Mouse (Mus musculus) midbrain, embryonic 12.5 days (tissue): ENCODE measurements at regions not wholly inside any gene's neighbourhood (a gene's known extent, or its start where the extent isn't known, plus 50 kb on each side); places are given as distances from the start of the nearest gene placed in this dataset.
"Not testable (repeated sequence)": the region's sequence is repeated elsewhere in the genome, so short reads cannot be mapped to it uniquely, and the experiment has no call there.

Experiments used
- ATAC-seq: fragments of 200-750 bp; cut with Nextera tagmentation; 2 replicates; pipeline ENCODE4 v1.8.0; 2017; ENCODE audit warnings: low read depth, moderate TSS enrichment, moderate library complexity; ENCODE audit not compliant: low FRiP score
- H3K27ac ChIP-seq: fragments of 300-500 bp; sonication (generic); replicated peaks from 2 replicates; pipeline ENCODE4 v1.5.1; 2016; ENCODE audit warnings: mild to moderate bottlenecking
- H3K27me3 ChIP-seq: fragments of 300-500 bp; sonication (generic); 2 replicates; pipeline ENCODE4 v1.6.1; 2016; ENCODE audit warnings: mild to moderate bottlenecking
- H3K36me3 ChIP-seq: fragments of 300-500 bp; sonication (generic); 2 replicates; pipeline ENCODE4 v1.6.1; 2016
- H3K4me1 ChIP-seq: fragments of 300-500 bp; sonication (generic); 2 replicates; pipeline ENCODE4 v1.6.1; 2016
- H3K4me2 ChIP-seq: fragments of 300-500 bp; sonication (generic); replicated peaks from 2 replicates; pipeline ENCODE4 v1.6.1; 2016; ENCODE audit warnings: mild to moderate bottlenecking, moderate library complexity
- H3K4me3 ChIP-seq: fragments of 300-500 bp; sonication (generic); 2 replicates; pipeline ENCODE4 v1.5.1; 2016; ENCODE audit warnings: mild to moderate bottlenecking
- H3K9ac ChIP-seq: fragments of 300-500 bp; sonication (generic); replicated peaks from 2 replicates; pipeline ENCODE4 v1.6.1; 2016; ENCODE audit warnings: mild to moderate bottlenecking, moderate library complexity
- H3K9me3 ChIP-seq: fragments of 300-500 bp; sonication (generic); 2 replicates; pipeline ENCODE4 v1.6.1; 2016; ENCODE audit warnings: mild to moderate bottlenecking
- WGBS: fragments of 180-500 bp; shearing (Covaris S2); methylation state at CpG from one replicate; pipeline ENCODE4 v1.1.7; 2016; 5-methylcytosine and 5-hydroxymethylcytosine counted together

- not testable (repeated sequence) for H3K4me1 ChIP-seq, H3K27me3 ChIP-seq, H3K36me3 ChIP-seq, H3K27ac ChIP-seq, H3K9ac ChIP-seq, H3K9me3 ChIP-seq
- peak; percentile 98 for ATAC-seq
- peak overlapping the region; percentile 29 for H3K4me3 ChIP-seq
- peak overlapping the region; percentile 41 for H3K4me2 ChIP-seq
- WGBS = 1% methylated on average over 40 of the region's 49 CpGs
Measured at GRCm38 (mm10) chr4:145774241-145774761, 94.3 kb upstream of the Zfp986 start.

DNA sequence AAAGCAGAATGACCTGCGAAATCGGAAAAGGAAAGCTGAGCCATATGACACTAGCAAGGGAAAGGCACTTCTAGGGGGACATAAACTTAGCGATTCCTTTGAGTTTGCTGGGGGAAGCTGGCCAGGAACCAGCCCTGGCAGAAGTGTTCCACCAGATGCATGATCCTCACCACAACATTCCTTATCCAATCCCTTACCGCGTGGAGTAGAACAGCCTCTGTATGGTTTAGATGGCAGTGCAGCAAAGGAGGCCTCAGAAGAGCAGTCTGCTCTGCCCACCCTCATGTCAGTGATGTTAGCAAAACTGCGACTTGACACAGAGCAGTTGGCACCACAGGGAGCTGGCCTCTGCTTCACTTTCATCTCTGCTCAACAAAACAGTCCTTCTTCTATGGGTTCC lies 93.7 kb upstream of the Zfp986 start:
- WGBS = 18% methylated on average over 3 of the region's 6 CpGs
- H3K36me3 ChIP-seq, H3K4me3 ChIP-seq, H3K27me3 ChIP-seq, H3K4me1 ChIP-seq, H3K9ac ChIP-seq, H3K9me3 ChIP-seq, H3K27ac ChIP-seq, H3K4me2 ChIP-seq, ATAC-seq: not testable (repeated sequence)

DNA sequence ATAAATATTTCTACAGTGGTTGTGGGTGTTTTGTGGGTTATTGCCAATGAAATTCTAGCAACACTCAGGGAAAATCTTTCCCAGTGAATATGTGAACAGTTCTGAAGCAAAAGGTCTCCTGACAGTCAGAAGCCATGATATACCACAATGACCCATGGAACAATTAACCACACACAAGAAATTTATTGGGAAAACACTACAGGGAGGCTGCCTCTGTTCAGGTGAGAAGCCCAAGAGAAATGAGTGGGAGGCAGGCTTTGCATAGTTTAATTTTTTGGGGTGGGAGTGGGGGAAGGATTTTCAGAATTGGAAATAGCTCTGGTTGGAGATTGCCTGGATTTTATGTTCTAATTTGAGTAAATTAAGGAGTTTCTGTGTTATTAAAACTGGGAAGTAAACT lies 92.1 kb upstream of the Zfp986 start:
- ATAC-seq, H3K36me3 ChIP-seq, H3K4me1 ChIP-seq, H3K9me3 ChIP-seq, H3K4me2 ChIP-seq, H3K4me3 ChIP-seq, H3K9ac ChIP-seq, H3K27ac ChIP-seq, H3K27me3 ChIP-seq: not testable (repeated sequence)

GRCm38 (mm10) chr4:145781281-145781896 lies 87.2 kb upstream of the Zfp986 start:
- H3K36me3 ChIP-seq, H3K27ac ChIP-seq, H3K9ac ChIP-seq, H3K4me1 ChIP-seq, H3K4me3 ChIP-seq, H3K9me3 ChIP-seq, H3K27me3 ChIP-seq, H3K4me2 ChIP-seq, ATAC-seq: not testable (repeated sequence)
- no CpG with 5 or more reads among the region's 14 CpGs for WGBS

DNA sequence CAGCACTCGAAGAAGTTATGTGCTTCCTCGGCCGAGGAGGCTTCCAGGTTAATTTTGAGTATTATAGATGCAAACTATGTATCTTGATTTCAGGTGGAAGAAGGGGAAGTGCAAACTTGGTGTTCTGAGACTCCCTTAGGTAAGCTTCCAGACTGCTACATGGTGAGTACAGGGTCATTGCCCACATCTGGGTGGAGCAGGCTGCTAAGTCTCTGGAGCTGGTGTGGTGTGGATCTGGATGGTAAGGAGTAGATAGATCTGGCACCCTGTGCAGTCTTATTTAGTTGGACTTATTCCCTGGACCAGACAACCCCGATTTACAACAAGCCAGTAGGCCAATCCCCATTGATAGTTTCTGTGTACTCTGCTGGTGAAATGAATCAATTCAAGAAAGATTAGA lies 53.9 kb upstream of the Zfp986 start:
- not testable (repeated sequence) for H3K9ac ChIP-seq, H3K4me2 ChIP-seq, H3K27me3 ChIP-seq, H3K36me3 ChIP-seq, H3K9me3 ChIP-seq, H3K4me1 ChIP-seq, H3K4me3 ChIP-seq, H3K27ac ChIP-seq
- peak; percentile 44; the same call in 1 of the 2 replicates for ATAC-seq
- WGBS = no CpG with 5 or more reads among the region's 4 CpGs
